Mouse (Mus musculus) heart, postnatal 4 days (tissue): ENCODE results near the gene Nop9. TPM values are rescaled to one million over a fixed set of nuclear protein-coding genes. Genes with fewer than 3 reads are reported as not detected.

Experiments
- DNase-seq: peaks from one replicate; pipeline ENCODE4 v3.0.0; 2021
- total RNA-seq, 2 experiments: library from RNA; stranded (reverse); gene quantifications; 2 replicates each; pipeline ENCODE4 v1.2.3; 2021

The Nop9 gene
- total RNA-seq, 2 experiments from 2014 or later = 17.8 to 18.3 TPM

DNA sequence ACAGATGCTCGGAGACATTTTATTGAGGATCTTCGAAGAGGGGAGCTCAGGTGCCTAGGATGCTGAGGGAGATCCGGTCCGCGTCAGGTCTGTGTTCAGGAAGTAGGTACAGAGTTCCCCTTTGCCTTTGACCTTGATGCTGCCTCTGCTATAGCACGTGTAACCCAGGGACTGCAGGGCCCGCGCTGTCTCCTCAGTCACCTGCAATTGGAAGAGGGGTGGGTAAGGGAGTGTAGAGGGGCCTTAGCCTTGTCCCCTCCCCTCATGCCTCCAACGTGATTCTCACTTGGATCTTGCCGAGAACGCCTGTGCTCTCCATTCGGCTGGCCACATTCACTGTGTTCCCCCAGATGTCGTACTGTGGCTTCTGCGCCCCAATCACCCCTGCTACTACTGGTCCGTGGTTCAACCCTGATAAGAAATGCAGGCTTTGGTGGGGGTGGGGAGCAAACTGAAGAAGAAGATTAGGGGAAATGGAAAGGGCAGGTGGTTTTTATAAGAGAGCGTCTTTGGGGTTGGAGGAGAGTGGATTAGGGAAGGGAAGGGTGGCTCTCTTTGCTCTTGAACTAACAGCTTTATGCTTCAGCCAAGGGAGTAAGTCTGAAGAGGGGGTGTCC is 23.7 kb downstream of the Nop9 start:
- no peak for DNase-seq

GRCm38 (mm10) chr14:55776711-55777110 is 31.2 kb downstream of the Nop9 start:
- no peak for DNase-seq

DNA sequence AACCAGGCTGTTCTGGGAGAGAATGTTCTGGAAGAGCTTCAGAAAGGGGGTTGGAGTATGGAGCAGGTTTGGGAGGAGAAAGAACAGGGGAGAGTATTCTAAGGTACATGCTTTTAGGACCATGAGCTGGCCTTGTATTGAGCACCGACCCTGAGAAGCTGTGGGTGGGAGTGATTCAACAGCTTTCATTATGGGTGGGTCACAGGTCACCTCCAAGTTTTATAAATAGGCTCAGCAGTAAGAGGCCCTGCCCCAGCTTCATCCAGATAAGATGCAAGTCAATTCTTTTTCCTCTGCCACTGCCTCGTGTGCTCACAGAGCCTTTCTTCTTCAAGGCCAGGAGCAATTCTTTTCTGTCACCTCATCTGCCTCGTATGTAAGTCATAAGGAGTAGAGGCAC is 31.7 kb downstream of the Nop9 start:
- DNase-seq = no peak

DNA sequence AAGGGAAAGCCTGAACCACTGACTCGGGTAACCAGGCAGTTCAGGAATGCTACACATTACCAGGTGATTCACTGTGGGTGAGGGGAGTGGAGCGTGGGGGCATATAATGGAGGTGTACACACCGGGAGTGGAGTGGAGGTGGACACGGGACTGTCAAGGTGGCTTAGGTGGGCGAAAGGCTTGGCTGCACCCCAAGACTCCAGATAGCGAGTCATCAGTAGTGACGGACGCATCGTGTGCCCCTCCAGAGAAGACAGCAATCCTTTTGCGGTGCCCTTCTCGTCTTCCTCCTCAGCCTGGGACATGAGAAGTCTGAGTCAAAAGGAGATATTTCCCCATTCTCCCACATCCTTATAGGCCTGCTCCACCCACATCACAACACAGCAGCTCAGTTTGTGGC is 32.3 kb downstream of the Nop9 start:
- DNase-seq = peak; percentile 3

DNA sequence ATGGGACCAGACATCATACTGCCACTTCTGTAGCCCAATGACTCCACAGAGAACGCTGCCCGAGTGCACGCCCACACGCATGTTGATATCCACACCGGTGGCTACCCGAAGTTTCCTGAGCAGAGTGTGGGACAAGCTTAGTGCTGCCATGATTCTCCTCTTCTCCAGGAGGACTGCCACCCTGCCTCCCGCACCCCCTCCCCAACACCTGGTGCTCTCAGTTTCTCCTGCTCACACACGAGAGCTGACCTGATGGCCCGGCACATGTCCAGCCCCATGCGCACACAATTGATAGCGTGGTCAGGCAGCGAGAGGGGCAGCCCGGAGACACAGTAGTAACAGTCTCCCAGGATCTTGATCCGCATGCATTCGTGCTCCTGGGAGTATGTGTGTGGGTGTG is 33.2 kb downstream of the Nop9 start:
- peak; percentile 3 for DNase-seq

- peak; percentile 5 for DNase-seq
These were observed 34.2 kb downstream of the Nop9 start for GRCm38 (mm10) chr14:55779656-55780055.

DNA sequence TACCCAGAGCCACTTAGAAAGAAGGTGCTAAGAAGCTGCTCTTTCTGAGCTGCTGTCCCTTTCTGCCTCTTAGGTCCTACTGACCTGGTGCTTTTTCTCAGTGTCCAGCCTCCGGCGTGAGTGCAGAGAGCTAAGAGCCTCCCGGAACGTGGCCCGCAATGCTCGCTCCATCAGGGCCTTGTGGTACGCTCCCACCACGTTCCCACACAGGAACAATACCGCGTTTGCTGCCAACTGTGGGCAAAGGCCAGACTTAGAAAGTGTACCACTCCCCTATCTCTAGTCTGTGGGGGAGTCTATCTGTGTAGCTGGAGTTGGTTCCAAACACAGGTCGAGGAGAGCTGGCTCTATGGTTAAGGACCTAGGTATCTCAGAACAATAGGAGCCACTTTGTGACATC is 35.2 kb downstream of the Nop9 start:
- peak; percentile 5 for DNase-seq

- peak; percentile 73 for DNase-seq
These were observed 35.8 kb downstream of the Nop9 start for GRCm38 (mm10) chr14:55781310-55781709.

DNA sequence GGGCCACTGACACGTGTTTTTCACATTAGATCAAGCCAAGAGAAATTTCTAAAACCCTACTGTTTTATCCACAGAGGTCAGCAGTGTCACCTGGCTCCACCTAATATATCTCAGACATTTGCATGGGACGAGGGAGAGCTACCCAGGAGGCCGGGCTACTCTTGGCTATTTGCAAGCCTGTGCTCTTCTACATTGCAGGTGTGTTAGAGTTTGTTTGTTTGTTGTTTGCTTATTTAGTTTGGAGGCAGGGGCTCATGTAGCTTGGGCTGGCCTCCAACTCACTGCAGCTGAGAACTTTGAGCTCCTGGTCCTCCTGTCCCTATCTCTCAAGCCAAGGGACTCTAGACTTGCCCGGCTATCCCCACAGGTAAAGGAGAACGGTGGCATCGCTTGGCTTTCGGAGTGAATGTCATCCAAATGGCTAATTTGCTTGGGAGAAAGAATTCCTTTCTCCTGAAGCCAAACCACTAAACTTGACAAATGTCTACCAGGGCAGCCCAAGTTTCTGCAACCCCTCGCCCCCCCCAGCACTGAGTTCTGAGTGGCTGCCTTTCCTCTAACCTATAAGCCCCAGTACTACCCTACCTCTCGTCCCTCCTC is 37.0 kb downstream of the Nop9 start:
- peak; percentile 3 for DNase-seq

- DNase-seq = peak; percentile 34
These were observed 37.9 kb downstream of the Nop9 start for GRCm38 (mm10) chr14:55783171-55783957.

- peak; percentile 46 for DNase-seq
These were observed 38.4 kb downstream of the Nop9 start, which contains the start of gene Adcy4 for GRCm38 (mm10) chr14:55783958-55784235. Gene Adcy4, minus strand, starts transcription at chr14:55784095.

- DNase-seq = peak; percentile 10
These were observed 39.7 kb downstream of the Nop9 start for GRCm38 (mm10) chr14:55785195-55785594.

- peak; percentile 4 for DNase-seq
These were observed 42.2 kb downstream of the Nop9 start for GRCm38 (mm10) chr14:55787731-55788130.

GRCm38 (mm10) chr14:55788256-55789050 is 43.0 kb downstream of the Nop9 start, which contains the start of gene Ripk3:
Gene Ripk3, minus strand, starts transcription at chr14:55788865.
- DNase-seq = peak; percentile 42

DNA sequence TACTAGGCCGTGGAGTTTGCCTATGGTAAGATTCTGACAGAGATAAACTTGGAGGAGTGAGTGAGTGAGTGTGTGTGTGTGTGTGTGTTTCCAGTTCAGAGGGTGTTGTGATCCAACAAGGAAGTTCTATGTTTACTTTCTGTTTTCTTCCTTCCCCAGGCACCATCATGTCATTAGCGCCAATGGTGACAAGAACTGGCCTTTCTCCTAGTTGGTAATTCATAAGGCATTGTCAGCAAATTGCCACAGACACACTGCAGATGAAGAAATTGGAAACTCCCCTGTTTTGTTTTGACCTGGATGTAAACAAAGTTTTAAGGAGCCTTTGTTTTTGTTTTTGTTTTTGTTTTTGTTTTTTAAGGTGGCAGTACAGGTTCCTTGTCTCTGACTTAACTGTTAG is 48.0 kb downstream of the Nop9 start:
- DNase-seq = no peak

GRCm38 (mm10) chr14:55793946-55794345 is 48.5 kb downstream of the Nop9 start:
- DNase-seq = peak; percentile 41

GRCm38 (mm10) chr14:55795380-55796163 is 50.1 kb downstream of the Nop9 start:
- DNase-seq = peak; percentile 37

Other genes with a start within 250 kb of the Nop9 start
- gene Cpne6, start 235.2 kb upstream of the Nop9 start, total RNA-seq = under 1 TPM in 1 of 2 experiments, not detected in 1; 0.12 TPM
- gene Nrl, start 220.7 kb upstream of the Nop9 start, total RNA-seq = not detected
- gene Pck2, start 205.4 kb upstream of the Nop9 start, total RNA-seq = 10 to 100 TPM; 19.7 to 21.5 TPM
- 10 to 100 TPM; 60.8 to 63.0 TPM for gene Dcaf11, start 185.7 kb upstream of the Nop9 start, total RNA-seq
- gene A730061H03Rik, start 185.3 kb upstream of the Nop9 start, total RNA-seq = not detected
- 100 to 1,000 TPM; 122 to 152 TPM for gene Fitm1, start 170.1 kb upstream of the Nop9 start, total RNA-seq
- gene Psme1, start 167.6 kb upstream of the Nop9 start, total RNA-seq = 100 to 1,000 TPM; 232 to 244 TPM
- gene Emc9, start 160.4 kb upstream of the Nop9 start, total RNA-seq = 10 to 100 TPM; 37.3 to 40.1 TPM
- gene Psme2, start 154.6 kb upstream of the Nop9 start, total RNA-seq = 100 to 1,000 TPM; 127 to 153 TPM
- gene Rnf31, start 154.0 kb upstream of the Nop9 start, total RNA-seq = 10 to 100 TPM; 25.9 to 27.9 TPM
- 1 to 10 TPM; 7.6 to 9.9 TPM for gene Irf9, start 142.1 kb upstream of the Nop9 start, total RNA-seq
- under 1 TPM; 0.43 to 0.54 TPM for gene Rec8, start 127.7 kb upstream of the Nop9 start, total RNA-seq
- 10 to 100 TPM; 64.6 to 67.1 TPM for gene Ipo4, start 109.7 kb upstream of the Nop9 start, total RNA-seq
- 1 to 10 TPM; 3.7 to 4.3 TPM for gene Gm49378, start 107.8 kb upstream of the Nop9 start, total RNA-seq
- 10 to 100 TPM; 60.1 to 72.3 TPM for gene Tm9sf1, start 101.9 kb upstream of the Nop9 start, total RNA-seq
- 1 to 10 TPM; 1.1 to 1.2 TPM for gene Tssk4, start 95.5 kb upstream of the Nop9 start, total RNA-seq
- gene Mdp1, start 85.2 kb upstream of the Nop9 start, total RNA-seq = 10 to 100 TPM; 63.2 to 66.7 TPM
- 10 to 100 TPM; 16.6 to 21.0 TPM for gene Gmpr2, start 73.8 kb upstream of the Nop9 start, total RNA-seq
- 100 to 1,000 TPM; 296 to 328 TPM for gene Nedd8, start 73.6 kb upstream of the Nop9 start, total RNA-seq
- gene Tinf2, start 63.9 kb upstream of the Nop9 start, total RNA-seq = 10 to 100 TPM; 23.4 to 25.7 TPM
- under 1 TPM; 0.20 to 0.50 TPM for gene Tgm1, start 31.8 kb upstream of the Nop9 start, total RNA-seq
- gene Rabggta, start 23.4 kb upstream of the Nop9 start, total RNA-seq = 10 to 100 TPM; 13.1 to 13.9 TPM
- 10 to 100 TPM; 46.0 to 51.4 TPM for gene Dhrs1, start within 50 bp of the Nop9 start, total RNA-seq
- 1 to 10 TPM; 1.2 to 2.2 TPM for gene Cideb, start 12.8 kb downstream of the Nop9 start, total RNA-seq
- under 1 TPM; 0.11 to 0.26 TPM for gene Ltb4r2, start 15.7 kb downstream of the Nop9 start, total RNA-seq
- under 1 TPM; 0.50 TPM for gene Ltb4r1, start 20.3 kb downstream of the Nop9 start, total RNA-seq
- gene Adcy4, start 38.4 kb downstream of the Nop9 start, total RNA-seq = 10 to 100 TPM; 18.9 to 22.3 TPM
- gene Ripk3, start 43.2 kb downstream of the Nop9 start, total RNA-seq = 10 to 100 TPM; 10.6 to 14.0 TPM
- 10 to 100 TPM; 12.7 to 13.3 TPM for gene Nfatc4, start 77.5 kb downstream of the Nop9 start, total RNA-seq
- 10 to 100 TPM; 36.0 to 36.3 TPM for gene Nynrin, start 108.3 kb downstream of the Nop9 start, total RNA-seq
- under 1 TPM; 0.62 to 0.65 TPM for gene Cbln3, start 138.7 kb downstream of the Nop9 start, total RNA-seq
- gene Khnyn, start 139.3 kb downstream of the Nop9 start, total RNA-seq = 10 to 100 TPM; 11.6 to 12.0 TPM
- gene Sdr39u1, start 154.6 kb downstream of the Nop9 start, total RNA-seq = 10 to 100 TPM; 57.0 to 61.3 TPM
- gene Cma1, start 199.0 kb downstream of the Nop9 start, total RNA-seq = 10 to 100 TPM; 10.1 to 12.1 TPM
- gene Cma2, start 205.3 kb downstream of the Nop9 start, total RNA-seq = under 1 TPM; 0.33 to 0.43 TPM